Mouse (Mus musculus): ENCODE data around the gene Klhl36.

Gene Klhl36

GRCm38 (mm10) chr8:119887130-119887529 lies 25.1 kb downstream of the Klhl36 start:
- peak; percentile 67 to 75 for DNase-seq

- DNase-seq, result peak in 1 of 2 experiments; percentile 42
These were observed 25.9 kb downstream of the Klhl36 start for GRCm38 (mm10) chr8:119888012-119888411.

GRCm38 (mm10) chr8:119897069-119897468 lies 35.0 kb downstream of the Klhl36 start:
- DNase-seq, result no peak

GRCm38 (mm10) chr8:119897933-119898332 lies 35.9 kb downstream of the Klhl36 start:
- DNase-seq, result no peak

GRCm38 (mm10) chr8:119901349-119901748 lies 39.3 kb downstream of the Klhl36 start:
- DNase-seq, result no peak

GRCm38 (mm10) chr8:119901952-119902351 lies 39.9 kb downstream of the Klhl36 start:
- DNase-seq, result no peak

- no peak for DNase-seq
These were observed 42.4 kb downstream of the Klhl36 start for GRCm38 (mm10) chr8:119904323-119904911.

GRCm38 (mm10) chr8:119909944-119910546 lies 48.0 kb downstream of the Klhl36 start, which contains the start of gene Usp10:
TSS of gene Usp10 (plus strand) at chr8:119910360.
- DNase-seq, result no peak

GRCm38 (mm10) chr8:119910547-119911257 lies 48.6 kb downstream of the Klhl36 start, which contains the start of gene Gm20388:
TSS of gene Gm20388 (plus strand) at chr8:119910841.
- peak; percentile 95 to 96 for DNase-seq

- DNase-seq, result no peak
These were observed 49.3 kb downstream of the Klhl36 start for GRCm38 (mm10) chr8:119911258-119911962.

- no peak for DNase-seq
These were observed 50.6 kb downstream of the Klhl36 start for GRCm38 (mm10) chr8:119912643-119913042.

- DNase-seq, result no peak
These were observed 51.1 kb downstream of the Klhl36 start for GRCm38 (mm10) chr8:119913181-119913580.

GRCm38 (mm10) chr8:119914161-119914560 lies 52.1 kb downstream of the Klhl36 start:
- DNase-seq, result no peak

- DNase-seq, result no peak
These were observed 53.2 kb downstream of the Klhl36 start for GRCm38 (mm10) chr8:119915298-119915697.

GRCm38 (mm10) chr8:119916237-119916892 lies 54.3 kb downstream of the Klhl36 start:
- DNase-seq, result no peak

GRCm38 (mm10) chr8:119917415-119917814 lies 55.3 kb downstream of the Klhl36 start:
- no peak for DNase-seq

GRCm38 (mm10) chr8:119918155-119918567 lies 56.1 kb downstream of the Klhl36 start:
- DNase-seq, result no peak

- DNase-seq, result peak in 1 of 2 experiments; percentile 54
These were observed 61.2 kb downstream of the Klhl36 start for GRCm38 (mm10) chr8:119923259-119923658.

GRCm38 (mm10) chr8:119925428-119925827 lies 63.4 kb downstream of the Klhl36 start:
- DNase-seq, result no peak

GRCm38 (mm10) chr8:119926474-119926873 lies 64.4 kb downstream of the Klhl36 start:
- DNase-seq, result peak in 1 of 2 experiments; percentile 35

Data from cerebellum, postnatal 10 days (tissue).